Mouse (Mus musculus) thymus, postnatal 10 days (tissue): ENCODE measurements at regions not wholly inside any gene's neighbourhood (a gene's known extent, or its start where the extent isn't known, plus 50 kb on each side); places are given as distances from the start of the nearest gene placed in this dataset.

ENCODE experiments used
- DNase-seq, 2 experiments: peaks; one replicate each; pipeline ENCODE4 v3.0.0; 2021; ENCODE audit warnings: low spot score in 2 of 2

- no peak for DNase-seq
Observed at GRCm38 (mm10) chr2:115119429-115120205, 461.9 kb upstream of the BC052040 start.

GRCm38 (mm10) chr2:115120206-115120503 is 461.4 kb upstream of the BC052040 start:
- no peak for DNase-seq

- DNase-seq, result no peak
Observed at GRCm38 (mm10) chr2:115126625-115127369, 454.7 kb upstream of the BC052040 start.

- DNase-seq, result no peak
Observed at GRCm38 (mm10) chr2:115131746-115132145, 449.8 kb upstream of the BC052040 start.

- DNase-seq, result no peak
Observed at GRCm38 (mm10) chr2:115132165-115132592, 449.3 kb upstream of the BC052040 start.

GRCm38 (mm10) chr2:115141416-115141815 is 440.1 kb upstream of the BC052040 start:
- DNase-seq, result no peak

GRCm38 (mm10) chr2:115172111-115172510 is 409.4 kb upstream of the BC052040 start:
- no peak for DNase-seq

GRCm38 (mm10) chr2:115177076-115177475 is 404.4 kb upstream of the BC052040 start:
- no peak for DNase-seq

GRCm38 (mm10) chr2:115177896-115178295 is 403.6 kb upstream of the BC052040 start:
- no peak for DNase-seq

GRCm38 (mm10) chr2:115211191-115211590 is 370.3 kb upstream of the BC052040 start:
- DNase-seq, result no peak

- no peak for DNase-seq
Observed at GRCm38 (mm10) chr2:115213181-115213970, 368.1 kb upstream of the BC052040 start.

GRCm38 (mm10) chr2:115214292-115214691 is 367.2 kb upstream of the BC052040 start:
- DNase-seq, result no peak

- no peak for DNase-seq
Observed at GRCm38 (mm10) chr2:115230041-115230440, 351.5 kb upstream of the BC052040 start.

- DNase-seq, result no peak
Observed at GRCm38 (mm10) chr2:115247673-115248072, 333.8 kb upstream of the BC052040 start.

- no peak for DNase-seq
Observed at GRCm38 (mm10) chr2:115250019-115250807, 331.3 kb upstream of the BC052040 start.

GRCm38 (mm10) chr2:115257391-115257790 is 324.1 kb upstream of the BC052040 start:
- no peak for DNase-seq

GRCm38 (mm10) chr2:115268247-115268646 is 313.3 kb upstream of the BC052040 start:
- no peak for DNase-seq

- DNase-seq, result no peak
Observed at GRCm38 (mm10) chr2:115277421-115277820, 304.1 kb upstream of the BC052040 start.

- no peak for DNase-seq
Observed at GRCm38 (mm10) chr2:115293020-115293419, 288.5 kb upstream of the BC052040 start.

GRCm38 (mm10) chr2:115297463-115297862 is 284.1 kb upstream of the BC052040 start:
- DNase-seq, result no peak

GRCm38 (mm10) chr2:115307248-115307647 is 274.3 kb upstream of the BC052040 start:
- DNase-seq, result no peak
